ENCODE assay signal across 7 mouse cellular contexts in the genomic region with DNA sequence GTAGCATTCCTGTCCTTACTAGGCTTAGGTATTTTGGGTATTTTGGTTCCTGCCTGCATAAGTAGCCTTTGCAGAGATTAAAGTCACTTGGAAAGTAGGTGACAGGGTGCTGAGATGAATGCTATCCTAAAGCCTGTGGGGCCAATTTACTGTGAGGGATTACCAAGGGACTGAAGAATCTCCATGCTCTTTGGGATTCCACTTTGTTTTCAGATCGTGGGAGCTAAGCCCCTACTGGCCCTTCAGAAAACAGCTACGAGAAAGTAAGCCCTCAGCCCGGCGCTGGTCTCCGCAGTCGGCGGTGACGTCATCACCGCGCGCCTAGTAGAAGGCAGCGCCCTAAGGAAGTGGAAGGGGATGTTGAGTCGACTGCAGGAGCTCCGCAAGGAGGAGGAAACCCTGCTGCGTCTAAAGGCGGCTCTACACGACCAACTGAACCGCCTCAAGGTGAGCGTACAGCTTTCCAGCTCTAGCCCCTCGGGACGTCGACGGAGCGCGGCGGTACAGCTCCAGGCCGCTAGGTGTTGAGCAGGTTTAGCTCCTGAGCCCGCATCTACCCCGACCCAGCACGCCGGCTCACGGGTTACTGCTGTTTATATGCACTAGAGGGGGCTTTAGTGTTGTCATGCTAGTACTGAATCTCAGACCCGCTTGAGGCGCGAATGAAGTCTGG. TPM values are rescaled to one million over a fixed set of nuclear protein-coding genes. Genes with fewer than 3 reads are reported as not detected.
DNase-seq lines count a peak whose midpoint lies in the region; ATAC-seq lines count a peak whose summit lies in the region.

Gene Snapc5 (plus strand): TSS at position 301 of the 673 bp plus-strand sequence.

- peak; percentile 93 for DNase-seq in adrenal gland, postnatal 14 days
- peak; percentile 95 for DNase-seq in embryonic facial prominence, embryonic 11.5 days (ENCODE audit: low spot score)
- DNase-seq in heart, adult 11 months: peak; percentile 99
- DNase-seq in kidney, adult 18-20 months: peak; percentile 93
- DNase-seq in limb, embryonic 11.5 days (ENCODE audit: low spot score): peak; percentile 93
- peak; percentile 97 for DNase-seq in midbrain, embryonic 14.5 days
- DNase-seq in spleen, adult 18-20 months: peak; percentile 77 to 84

- H3K4me3 ChIP-seq in embryonic facial prominence, embryonic 11.5 days (ENCODE audit: low read depth, low read length): peak within 1 kb of the TSS; percentile 69
- H3K4me3 ChIP-seq in limb, embryonic 11.5 days (ENCODE audit: low read depth, low read length): peak within 1 kb of the TSS; percentile 54
- peak within 1 kb of the TSS; percentile 54 for H3K4me3 ChIP-seq in midbrain, embryonic 14.5 days (replicated peaks; ENCODE audit: low read depth, low read length)

- H3K4me2 ChIP-seq in embryonic facial prominence, embryonic 11.5 days (ENCODE audit: low read depth, low read length): peak within 1 kb of the TSS; percentile 50
- H3K4me2 ChIP-seq in limb, embryonic 11.5 days (ENCODE audit: low read depth, severe bottlenecking): peak within 1 kb of the TSS; percentile 63
- H3K4me2 ChIP-seq in midbrain, embryonic 14.5 days (ENCODE audit: low read length): peak within 1 kb of the TSS; percentile 68

- no peaks in the 10 kb centered on the region for H3K4me1 ChIP-seq in embryonic facial prominence, embryonic 11.5 days (ENCODE audit: control insufficient read depth, insufficient read depth, low read length)
- H3K4me1 ChIP-seq in limb, embryonic 11.5 days (ENCODE audit: control insufficient read depth, insufficient read depth, low read length): peaks cover 9% of the 10 kb centered on the region; the same call in 1 of the 2 replicates
- H3K4me1 ChIP-seq in midbrain, embryonic 14.5 days (ENCODE audit: control insufficient read depth, insufficient read depth, low read length): peaks cover 15% of the 10 kb centered on the region

- under 1% methylated on average over 35 of the region's 35 CpGs for WGBS in embryonic facial prominence, embryonic 11.5 days
- WGBS in limb, embryonic 11.5 days: under 1% methylated on average over 35 of the region's 35 CpGs
- under 1% methylated on average over 35 of the region's 35 CpGs for WGBS in midbrain, embryonic 14.5 days

- peak within 1 kb of the TSS; percentile 62 for H3K27ac ChIP-seq in embryonic facial prominence, embryonic 11.5 days (replicated peaks; ENCODE audit: low read depth, low read length)
- H3K27ac ChIP-seq in limb, embryonic 11.5 days (replicated peaks; ENCODE audit: low read depth, low read length): peak within 1 kb of the TSS; percentile 54; the same call in 1 of the 2 replicates
- peak within 1 kb of the TSS; percentile 84 for H3K27ac ChIP-seq in midbrain, embryonic 14.5 days (replicated peaks; ENCODE audit: low read depth, low read length)

- peaks cover 11% of the 10 kb centered on the region for H3K36me3 ChIP-seq in embryonic facial prominence, embryonic 11.5 days (replicated peaks; ENCODE audit: control insufficient read depth, insufficient read depth, low read depth, low read length)
- H3K36me3 ChIP-seq in limb, embryonic 11.5 days (ENCODE audit: control insufficient read depth, insufficient read depth, low read length): peaks cover 27% of the 10 kb centered on the region
- peaks cover 60% of the 10 kb centered on the region for H3K36me3 ChIP-seq in midbrain, embryonic 14.5 days (ENCODE audit: control insufficient read depth, insufficient read depth, low read length)

- peak; percentile 91 for ATAC-seq in embryonic facial prominence, embryonic 11.5 days (replicated peaks; ENCODE audit: insufficient number of reproducible peaks, low FRiP score, low TSS enrichment, low read depth)
- ATAC-seq in limb, embryonic 11.5 days (ENCODE audit: insufficient number of reproducible peaks, low FRiP score, low TSS enrichment, low read depth): peak; percentile 92
- ATAC-seq in midbrain, embryonic 14.5 days (ENCODE audit: low FRiP score, low TSS enrichment): peak; percentile 93

- no peaks in the 10 kb centered on the region for H3K27me3 ChIP-seq in embryonic facial prominence, embryonic 11.5 days (ENCODE audit: control insufficient read depth, insufficient read depth, low read length)
- no peaks in the 10 kb centered on the region for H3K27me3 ChIP-seq in limb, embryonic 11.5 days (ENCODE audit: control insufficient read depth, insufficient read depth, low read length)
- H3K27me3 ChIP-seq in midbrain, embryonic 14.5 days (ENCODE audit: control insufficient read depth, insufficient read depth, low read length): no peaks in the 10 kb centered on the region

- peak within 1 kb of the TSS; percentile 72 for H3K9ac ChIP-seq in embryonic facial prominence, embryonic 11.5 days (replicated peaks; ENCODE audit: low read length)
- peak within 1 kb of the TSS; percentile 60 for H3K9ac ChIP-seq in limb, embryonic 11.5 days (ENCODE audit: low read length)
- H3K9ac ChIP-seq in midbrain, embryonic 14.5 days (replicated peaks; ENCODE audit: low read length): peak within 1 kb of the TSS; percentile 60

- H3K9me3 ChIP-seq in embryonic facial prominence, embryonic 11.5 days (replicated peaks; ENCODE audit: control insufficient read depth, low read length): no peaks in the 10 kb centered on the region
- H3K9me3 ChIP-seq in limb, embryonic 11.5 days (ENCODE audit: control insufficient read depth, low read length): no peaks in the 10 kb centered on the region
- H3K9me3 ChIP-seq in midbrain, embryonic 14.5 days (ENCODE audit: control insufficient read depth, low read length): no peaks in the 10 kb centered on the region

RNA-seq across cellular contexts. Expression of gene Snapc5, which starts in this region (rescaled TPM):
- total RNA-seq in adrenal gland, postnatal 14 days (2021): 20.4 and 22.9 TPM in 2 replicates
- polyA plus RNA-seq in embryonic facial prominence, embryonic 11.5 days (2014; fragmentation: Nextera tagmentation; extraction: Ambion mirVana): 23.8 and 26.0 TPM in 2 replicates
- polyA plus RNA-seq in limb, embryonic 11.5 days (2014; fragmentation: Nextera tagmentation; extraction: Ambion mirVana): 27.2 and 28.8 TPM in 2 replicates
- polyA plus RNA-seq in midbrain, embryonic 14.5 days (2014; fragmentation: Nextera tagmentation; extraction: Ambion mirVana): 25.6 and 29.7 TPM in 2 replicates

Comparison
In these comparisons a context has a peak if more than half of its experiments do, and no peak if none do; other contexts are left out.
1. Peak in every context shown above with its lines: DNase-seq, ATAC-seq, H3K4me3 ChIP-seq and H3K27ac ChIP-seq.